Mouse (Mus musculus): ENCODE data around the gene Hoxb9. TPM values are rescaled to one million over a fixed set of nuclear protein-coding genes. Genes with fewer than 3 reads are reported as not detected.

The Hoxb9 gene
- polyA plus RNA-seq, 1 experiment from 2014 or later: not detected

DNA sequence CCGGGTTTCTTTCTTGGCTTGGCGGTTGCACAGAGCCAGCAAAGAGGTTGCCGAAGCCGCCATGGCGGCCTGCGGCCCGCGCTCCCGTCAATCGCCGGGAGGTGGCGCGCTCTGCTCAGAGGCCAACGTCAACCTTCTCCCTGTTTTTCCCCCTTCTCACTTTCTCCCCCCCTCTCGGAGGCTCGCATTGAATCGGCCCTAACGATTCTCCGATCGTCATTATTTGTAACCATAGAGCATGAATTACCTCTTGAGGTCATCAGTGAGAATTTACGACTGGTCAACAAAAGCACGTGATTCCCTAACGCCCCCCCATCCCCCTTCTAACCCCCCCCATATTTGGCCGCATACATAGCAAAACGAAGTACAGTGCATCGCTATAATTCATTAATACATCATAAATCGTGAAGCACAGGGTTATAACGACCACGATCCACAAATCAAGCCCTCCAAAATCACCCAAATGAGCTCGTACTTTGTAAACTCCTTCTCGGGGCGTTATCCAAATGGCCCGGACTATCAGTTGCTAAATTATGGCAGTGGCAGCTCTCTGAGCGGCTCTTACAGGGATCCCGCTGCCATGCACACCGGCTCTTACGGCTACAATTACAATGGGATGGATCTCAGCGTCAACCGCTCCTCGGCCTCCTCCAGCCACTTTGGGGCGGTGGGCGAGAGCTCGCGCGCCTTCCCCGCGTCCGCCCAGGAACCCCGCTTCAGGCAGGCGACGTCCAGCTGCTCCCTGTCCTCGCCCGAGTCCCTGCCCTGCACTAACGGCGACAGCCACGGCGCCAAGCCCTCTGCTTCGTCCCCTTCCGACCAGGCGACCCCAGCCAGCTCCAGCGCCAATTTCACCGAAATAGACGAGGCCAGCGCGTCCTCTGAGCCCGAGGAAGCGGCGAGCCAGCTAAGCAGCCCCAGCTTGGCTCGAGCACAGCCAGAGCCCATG lies 32.2 kb downstream of the Hoxb9 start, which contains the start of gene Hoxb5:
Gene Hoxb5, plus strand, starts transcription at position 186 of the 949 bp plus-strand sequence.
- H3K36me3 ChIP-seq (ENCODE audit: control insufficient read depth, insufficient read depth, low read length): no peaks in the 10 kb centered on the region
- peaks cover 3% of the 10 kb centered on the region; the same call in 1 of the 2 replicates for H3K4me1 ChIP-seq (replicated peaks; ENCODE audit: control insufficient read depth, insufficient read depth, low read length)
- under 1% methylated on average over 69 of the region's 69 CpGs for WGBS
- no peak within 1 kb of the TSS for H3K4me3 ChIP-seq (ENCODE audit: low read depth, low read length)
- H3K9me3 ChIP-seq (ENCODE audit: control insufficient read depth, low read length): no peaks in the 10 kb centered on the region
- DNase-seq (ENCODE audit: low spot score) (peak; percentile 92), ATAC-seq (replicated peaks; ENCODE audit: low FRiP score) (no peak)
- peaks cover 100% of the 10 kb centered on the region for H3K27me3 ChIP-seq (ENCODE audit: control insufficient read depth, insufficient read depth, low read length)
- 0 out of 2 replicates have a peak within 1 kb of the TSS, but pooled peaks have one; percentile 8 for H3K4me2 ChIP-seq (ENCODE audit: low read depth, low read length, severe bottlenecking)
- H3K9ac ChIP-seq (ENCODE audit: low read length): no peak within 1 kb of the TSS
- no peak within 1 kb of the TSS for H3K27ac ChIP-seq (ENCODE audit: low read depth, low read length)

DNA sequence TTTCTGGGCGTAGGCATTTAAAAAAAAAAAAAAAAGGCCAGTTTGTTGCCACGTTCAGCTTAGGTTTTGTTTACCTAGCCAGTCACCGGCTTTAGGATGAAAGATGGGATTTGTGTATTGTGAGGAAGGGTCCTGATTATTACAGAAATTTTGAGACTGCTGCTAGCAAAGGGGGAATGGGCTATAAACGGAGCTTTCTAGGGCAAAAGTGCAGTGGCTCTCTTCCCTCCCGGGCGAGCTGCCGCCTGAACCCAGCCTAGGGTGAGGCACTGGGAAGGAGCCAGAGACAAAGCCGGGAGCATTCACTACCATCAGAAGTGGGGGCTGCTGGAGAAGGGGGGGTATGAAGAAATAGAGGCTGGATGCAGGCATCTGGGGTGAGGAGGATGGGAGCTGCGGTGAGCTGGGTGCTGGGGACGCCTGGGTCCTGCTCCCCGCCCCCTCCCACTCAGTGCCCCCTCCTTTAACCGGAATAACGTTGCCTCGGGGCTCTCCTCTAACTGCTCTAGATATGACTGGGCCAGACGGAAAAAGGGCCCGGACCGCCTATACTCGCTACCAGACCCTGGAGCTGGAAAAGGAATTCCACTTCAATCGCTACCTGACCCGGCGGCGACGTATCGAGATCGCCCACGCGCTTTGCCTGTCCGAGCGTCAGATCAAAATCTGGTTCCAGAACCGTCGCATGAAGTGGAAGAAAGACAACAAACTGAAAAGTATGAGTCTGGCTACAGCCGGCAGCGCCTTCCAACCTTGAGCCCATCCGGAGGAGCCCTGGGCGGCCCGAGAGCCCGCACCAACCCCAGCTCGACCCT lies 33.3 kb downstream of the Hoxb9 start:
- WGBS: under 1% methylated on average over 38 of the region's 38 CpGs
- Histone ChIP-seq H3K4me1 (replicated peaks; ENCODE audit: control insufficient read depth, insufficient read depth, low read length) (peaks cover 3% of the 10 kb centered on the region; the same call in 1 of the 2 replicates), H3K27ac (ENCODE audit: low read depth, low read length) (no peak overlapping the region), H3K9ac (ENCODE audit: low read length) (no peak overlapping the region), H3K27me3 (ENCODE audit: control insufficient read depth, insufficient read depth, low read length) (peaks cover 100% of the 10 kb centered on the region), H3K36me3 (ENCODE audit: control insufficient read depth, insufficient read depth, low read length) (no peaks in the 10 kb centered on the region), H3K4me2 (ENCODE audit: low read depth, low read length, severe bottlenecking) (no peak overlapping the region), H3K9me3 (ENCODE audit: control insufficient read depth, low read length) (no peaks in the 10 kb centered on the region), H3K4me3 (ENCODE audit: low read depth, low read length) (no peak overlapping the region)
- ATAC-seq (replicated peaks; ENCODE audit: low FRiP score) (no peak), DNase-seq (ENCODE audit: low spot score) (no peak)

DNA sequence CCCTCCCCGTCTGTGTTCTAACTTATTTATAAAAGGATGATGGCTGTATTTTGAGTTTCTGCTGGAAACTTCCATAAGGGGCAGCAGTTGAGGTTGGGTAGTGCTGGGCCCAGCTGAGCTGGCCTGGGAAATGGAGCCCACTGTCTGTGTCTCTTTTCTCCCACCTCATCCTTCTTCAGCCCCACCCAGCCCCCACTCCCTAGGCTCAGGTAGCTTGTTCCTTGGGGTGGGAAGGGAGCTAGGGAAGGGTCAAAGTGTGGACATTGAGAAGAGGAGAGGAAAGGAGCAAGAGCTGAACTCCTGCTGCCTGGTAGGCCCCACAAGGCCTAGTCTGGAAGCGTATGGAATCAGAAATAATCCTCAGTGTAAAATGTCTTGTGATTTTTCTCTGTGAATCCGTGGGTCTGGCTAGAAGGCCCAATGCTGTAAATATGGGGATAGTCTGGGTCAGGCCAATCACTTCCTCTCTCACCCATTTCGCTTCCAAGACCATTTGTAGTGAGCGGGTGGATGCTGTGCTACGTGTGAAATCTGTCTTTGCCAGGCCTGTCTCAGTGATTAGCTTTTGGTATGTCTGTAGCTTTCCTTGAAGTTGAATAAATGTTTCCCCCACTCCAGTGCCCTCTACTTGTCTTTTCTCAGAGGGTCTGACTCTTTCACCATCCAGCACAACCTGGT lies 34.4 kb downstream of the Hoxb9 start:
- H3K4me3 ChIP-seq (ENCODE audit: low read depth, low read length): no peak overlapping the region
- H3K36me3 ChIP-seq (ENCODE audit: control insufficient read depth, insufficient read depth, low read length): no peaks in the 10 kb centered on the region
- ATAC-seq (replicated peaks; ENCODE audit: low FRiP score): no peak
- H3K4me1 ChIP-seq (replicated peaks; ENCODE audit: control insufficient read depth, insufficient read depth, low read length): peaks cover 3% of the 10 kb centered on the region; the same call in 1 of the 2 replicates
- WGBS: 10% methylated on average over 6 of the region's 6 CpGs
- H3K4me2 ChIP-seq (ENCODE audit: low read depth, low read length, severe bottlenecking): no peak overlapping the region
- no peak overlapping the region for H3K9ac ChIP-seq (ENCODE audit: low read length)
- no peak overlapping the region for H3K27ac ChIP-seq (ENCODE audit: low read depth, low read length)
- no peak for DNase-seq (ENCODE audit: low spot score)
- H3K9me3 ChIP-seq (ENCODE audit: control insufficient read depth, low read length): no peaks in the 10 kb centered on the region
- peaks cover 100% of the 10 kb centered on the region for H3K27me3 ChIP-seq (ENCODE audit: control insufficient read depth, insufficient read depth, low read length)

GRCm38 (mm10) chr11:96306183-96306907 lies 35.1 kb downstream of the Hoxb9 start:
- H3K4me1 ChIP-seq (replicated peaks; ENCODE audit: control insufficient read depth, insufficient read depth, low read length): peaks cover 3% of the 10 kb centered on the region; the same call in 1 of the 2 replicates
- no peaks in the 10 kb centered on the region for H3K9me3 ChIP-seq (ENCODE audit: control insufficient read depth, low read length)
- H3K9ac ChIP-seq (ENCODE audit: low read length): no peak overlapping the region
- H3K27ac ChIP-seq (ENCODE audit: low read depth, low read length): no peak overlapping the region
- no peak for DNase-seq (ENCODE audit: low spot score)
- no peak overlapping the region for H3K4me3 ChIP-seq (ENCODE audit: low read depth, low read length)
- 2% methylated on average over 7 of the region's 7 CpGs for WGBS
- peaks cover 100% of the 10 kb centered on the region for H3K27me3 ChIP-seq (ENCODE audit: control insufficient read depth, insufficient read depth, low read length)
- no peaks in the 10 kb centered on the region for H3K36me3 ChIP-seq (ENCODE audit: control insufficient read depth, insufficient read depth, low read length)
- H3K4me2 ChIP-seq (ENCODE audit: low read depth, low read length, severe bottlenecking): no peak overlapping the region
- ATAC-seq (replicated peaks; ENCODE audit: low FRiP score): no peak

- no peaks in the 10 kb centered on the region for H3K36me3 ChIP-seq (ENCODE audit: control insufficient read depth, insufficient read depth, low read length)
- ATAC-seq (replicated peaks; ENCODE audit: low FRiP score) (no peak), DNase-seq (ENCODE audit: low spot score) (no peak)
- no peak overlapping the region for H3K9ac ChIP-seq (ENCODE audit: low read length)
- no peak overlapping the region for H3K4me2 ChIP-seq (ENCODE audit: low read depth, low read length, severe bottlenecking)
- H3K27ac ChIP-seq (ENCODE audit: low read depth, low read length): no peak overlapping the region
- H3K4me1 ChIP-seq (replicated peaks; ENCODE audit: control insufficient read depth, insufficient read depth, low read length): peaks cover 6% of the 10 kb centered on the region; the same call in 1 of the 2 replicates
- H3K9me3 ChIP-seq (ENCODE audit: control insufficient read depth, low read length): no peaks in the 10 kb centered on the region
- peaks cover 100% of the 10 kb centered on the region for H3K27me3 ChIP-seq (ENCODE audit: control insufficient read depth, insufficient read depth, low read length)
- no peak overlapping the region for H3K4me3 ChIP-seq (ENCODE audit: low read depth, low read length)
- WGBS: 5% methylated on average over 13 of the region's 13 CpGs
These were observed 35.6 kb downstream of the Hoxb9 start for GRCm38 (mm10) chr11:96306908-96307269.

DNA sequence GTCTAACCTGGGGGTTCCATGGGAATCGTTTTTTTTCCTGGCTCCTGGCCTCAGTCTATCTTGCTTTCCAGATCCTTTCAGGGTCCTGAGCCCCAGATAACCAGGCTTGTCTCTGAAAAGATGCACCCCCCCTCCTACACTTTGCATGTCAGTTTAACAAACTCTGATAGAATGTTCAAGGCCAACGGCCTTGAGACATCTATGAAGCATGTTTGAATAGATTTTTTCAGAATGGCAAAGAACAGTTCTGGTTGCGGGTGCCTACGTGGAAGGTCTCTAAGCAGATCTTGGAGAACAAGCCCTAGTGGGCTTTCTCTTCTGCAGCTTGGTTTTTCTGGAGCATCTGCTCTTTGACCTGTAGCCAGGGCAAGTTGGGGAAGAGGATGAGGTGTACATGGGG lies 37.5 kb downstream of the Hoxb9 start:
- H3K4me2 ChIP-seq (ENCODE audit: low read depth, low read length, severe bottlenecking): no peak overlapping the region
- no peaks in the 10 kb centered on the region for H3K9me3 ChIP-seq (ENCODE audit: control insufficient read depth, low read length)
- no peak overlapping the region for H3K9ac ChIP-seq (ENCODE audit: low read length)
- peaks cover 3% of the 10 kb centered on the region; the same call in 1 of the 2 replicates for H3K4me1 ChIP-seq (replicated peaks; ENCODE audit: control insufficient read depth, insufficient read depth, low read length)
- peaks cover 100% of the 10 kb centered on the region for H3K27me3 ChIP-seq (ENCODE audit: control insufficient read depth, insufficient read depth, low read length)
- H3K36me3 ChIP-seq (ENCODE audit: control insufficient read depth, insufficient read depth, low read length): no peaks in the 10 kb centered on the region
- H3K27ac ChIP-seq (ENCODE audit: low read depth, low read length): no peak overlapping the region
- DNase-seq (ENCODE audit: low spot score): no peak
- no peak overlapping the region for H3K4me3 ChIP-seq (ENCODE audit: low read depth, low read length)
- no peak for ATAC-seq (replicated peaks; ENCODE audit: low FRiP score)
- 9% methylated on average over 4 of the region's 4 CpGs for WGBS

GRCm38 (mm10) chr11:96309288-96309687 lies 38.0 kb downstream of the Hoxb9 start:
- no peak for ATAC-seq (replicated peaks; ENCODE audit: low FRiP score)
- Histone ChIP-seq H3K27me3 (ENCODE audit: control insufficient read depth, insufficient read depth, low read length) (peaks cover 100% of the 10 kb centered on the region), H3K4me2 (ENCODE audit: low read depth, low read length, severe bottlenecking) (no peak overlapping the region), H3K27ac (ENCODE audit: low read depth, low read length) (no peak overlapping the region), H3K36me3 (ENCODE audit: control insufficient read depth, insufficient read depth, low read length) (no peaks in the 10 kb centered on the region), H3K4me1 (replicated peaks; ENCODE audit: control insufficient read depth, insufficient read depth, low read length) (peaks cover 3% of the 10 kb centered on the region; the same call in 1 of the 2 replicates), H3K9me3 (ENCODE audit: control insufficient read depth, low read length) (no peaks in the 10 kb centered on the region), H3K4me3 (ENCODE audit: low read depth, low read length) (no peak overlapping the region), H3K9ac (ENCODE audit: low read length) (no peak overlapping the region)
- WGBS: 6% methylated on average over 4 of the region's 4 CpGs
- DNase-seq (ENCODE audit: low spot score): no peak

Measured in forebrain, embryonic 11.5 days (tissue).